Mouse (Mus musculus) urinary bladder, postnatal 10 days (tissue): ENCODE results near the gene Rpl36-ps4.
"Not testable (repeated sequence)": the region's sequence is repeated elsewhere in the genome, so short reads cannot be mapped to it uniquely, and the experiment has no call there.

Source experiments
- DNase-seq: peaks from one replicate; pipeline ENCODE4 v3.0.0; 2022; ENCODE audit warnings: low spot score

Rpl36-ps4 gene

DNA sequence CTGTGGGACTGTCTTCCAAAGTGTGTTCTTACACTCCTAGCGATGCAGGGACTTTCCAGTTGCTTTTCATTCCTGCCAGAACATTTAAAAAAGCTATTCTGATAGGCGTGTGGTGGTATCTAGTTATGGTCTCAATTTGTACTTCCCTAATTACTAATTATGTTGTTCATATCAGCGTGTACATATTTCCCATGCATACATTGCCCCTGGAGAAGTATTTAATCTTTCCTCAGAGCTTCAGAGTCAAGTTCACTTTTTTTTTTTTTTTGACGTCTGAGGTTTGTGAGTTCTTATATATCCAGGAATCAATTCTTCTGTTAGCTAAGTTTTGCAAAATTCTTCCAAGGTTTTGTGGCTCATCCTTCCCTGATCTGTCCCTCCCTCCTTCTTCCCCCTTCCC lies 15.4 kb downstream of the Rpl36-ps4 start:
- no peak for DNase-seq

DNA sequence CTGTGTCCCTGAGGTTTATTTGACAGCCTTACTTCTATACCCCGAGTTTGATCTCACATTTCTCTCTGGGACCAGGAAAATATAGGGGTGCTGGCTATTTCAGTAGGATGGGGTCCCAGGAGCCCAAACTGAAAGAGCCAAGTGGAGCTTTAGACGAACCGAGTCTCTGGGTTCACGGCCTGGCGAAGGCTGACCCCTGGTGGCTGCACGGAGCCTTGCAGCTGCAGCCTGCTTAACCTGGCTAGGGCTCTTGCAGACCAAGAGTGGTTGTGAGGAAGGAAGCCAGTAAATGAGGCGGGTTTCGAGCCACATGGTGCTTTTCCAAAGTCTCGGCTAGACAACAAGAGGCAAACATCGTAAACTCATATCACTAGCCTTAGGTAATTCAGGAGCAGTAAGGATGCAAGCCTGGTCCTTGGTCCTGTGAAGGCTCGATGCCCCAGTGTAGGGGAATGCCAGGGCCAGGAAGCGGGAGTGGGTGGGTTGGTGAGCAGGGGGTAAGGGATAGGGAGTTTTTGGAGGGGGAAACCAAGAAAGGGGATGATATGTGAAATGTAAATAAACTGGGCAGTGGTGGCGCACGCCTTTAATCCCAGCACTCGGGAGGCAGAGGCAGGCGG lies 28.3 kb downstream of the Rpl36-ps4 start:
- peak; percentile 50 for DNase-seq

DNA sequence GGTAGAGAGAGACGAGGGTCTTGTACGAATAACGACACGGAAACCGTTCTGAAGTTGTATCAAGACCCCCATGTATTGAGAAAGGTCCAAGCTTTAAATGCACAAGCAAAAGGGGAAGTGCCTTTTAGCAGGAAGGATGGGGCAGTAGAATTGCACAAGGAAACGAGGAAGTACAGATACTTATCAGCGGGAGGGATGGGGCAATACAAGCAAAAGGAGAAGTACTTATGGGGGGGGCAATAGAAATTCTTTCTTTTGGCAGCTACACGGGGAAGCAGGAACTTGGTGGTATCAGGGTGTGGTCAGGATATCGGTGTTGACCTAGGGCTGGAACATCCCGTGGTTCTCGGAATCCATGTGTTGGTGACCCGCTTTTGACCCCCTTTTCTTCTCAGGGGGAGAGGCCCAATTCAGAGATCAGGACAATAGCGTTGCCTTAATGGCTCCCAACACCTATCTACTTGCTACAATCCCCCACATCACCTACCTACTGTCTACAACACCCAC lies 33.9 kb downstream of the Rpl36-ps4 start:
- not testable (repeated sequence) for DNase-seq

DNA sequence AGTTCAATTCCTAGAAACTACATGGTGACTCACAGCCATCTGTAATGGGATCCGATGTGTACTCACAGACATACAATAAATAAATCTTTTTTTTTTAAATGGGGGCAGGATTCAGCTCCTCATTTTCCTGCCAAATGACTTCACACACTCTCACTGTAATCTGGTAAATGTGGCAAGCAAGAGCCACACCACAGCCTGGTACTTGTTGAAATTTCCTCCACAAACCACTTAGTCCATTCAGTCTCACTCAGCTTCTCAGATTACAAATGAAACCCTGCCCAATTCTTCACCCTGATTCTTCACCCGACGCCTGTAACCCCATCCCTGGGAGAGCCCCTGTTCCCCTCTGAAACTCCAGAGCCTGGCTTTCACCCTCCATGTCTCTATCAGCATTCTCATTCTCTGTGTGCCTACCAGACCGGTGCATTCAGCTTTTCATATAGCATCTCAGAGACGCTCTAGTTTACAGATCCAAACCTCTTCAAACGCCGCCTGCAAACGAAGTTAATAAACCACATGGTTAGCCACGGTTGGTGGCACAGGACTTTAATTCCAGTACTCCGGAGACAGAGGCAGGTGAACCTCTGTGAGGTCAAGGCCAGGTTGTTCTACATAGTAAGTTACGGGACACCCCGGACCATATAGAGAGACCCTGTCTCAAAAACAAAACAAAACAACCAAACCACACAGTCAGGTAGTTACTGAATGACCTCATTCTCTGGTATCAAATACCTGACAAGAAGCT lies 36.5 kb downstream of the Rpl36-ps4 start:
- DNase-seq = no peak

DNA sequence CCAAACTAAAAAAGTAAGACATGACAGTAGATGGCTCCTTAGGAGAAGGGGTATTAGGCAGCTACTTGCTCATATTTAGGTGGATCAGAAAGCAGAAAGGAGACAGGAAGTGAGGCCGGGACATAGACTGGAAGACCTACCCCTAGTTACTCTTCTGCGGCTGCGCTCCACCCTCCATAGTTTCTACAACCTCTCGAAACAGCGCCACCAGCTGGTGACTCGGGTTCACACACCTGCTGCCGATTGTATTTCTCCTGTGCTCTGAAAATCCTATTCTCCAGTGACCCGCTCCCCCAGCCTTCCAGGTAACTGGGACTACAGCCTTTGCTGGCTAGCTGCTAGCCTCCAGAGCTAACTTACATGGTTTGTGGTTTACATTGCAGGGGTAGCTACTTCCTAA lies 37.5 kb downstream of the Rpl36-ps4 start:
- no peak for DNase-seq

DNA sequence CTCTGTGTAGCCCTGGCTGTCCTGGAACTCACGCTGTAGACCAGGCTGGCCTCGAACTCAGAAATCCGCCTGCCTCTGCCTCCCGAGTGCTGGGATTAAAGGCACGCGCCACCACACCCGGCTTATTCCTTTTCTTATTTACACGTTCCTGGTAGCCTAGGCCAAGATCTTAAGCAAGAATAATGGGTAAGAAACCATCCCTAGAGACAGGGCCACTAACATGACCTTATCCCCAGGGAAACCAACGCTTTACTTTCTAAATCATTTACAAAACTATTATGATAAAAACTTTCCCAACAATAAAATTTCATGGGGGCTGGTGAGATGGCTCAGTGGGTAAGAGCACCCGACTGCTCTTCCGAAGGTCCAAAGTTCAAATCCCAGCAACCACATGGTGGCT lies 38.6 kb downstream of the Rpl36-ps4 start:
- DNase-seq = not testable (repeated sequence)

DNA sequence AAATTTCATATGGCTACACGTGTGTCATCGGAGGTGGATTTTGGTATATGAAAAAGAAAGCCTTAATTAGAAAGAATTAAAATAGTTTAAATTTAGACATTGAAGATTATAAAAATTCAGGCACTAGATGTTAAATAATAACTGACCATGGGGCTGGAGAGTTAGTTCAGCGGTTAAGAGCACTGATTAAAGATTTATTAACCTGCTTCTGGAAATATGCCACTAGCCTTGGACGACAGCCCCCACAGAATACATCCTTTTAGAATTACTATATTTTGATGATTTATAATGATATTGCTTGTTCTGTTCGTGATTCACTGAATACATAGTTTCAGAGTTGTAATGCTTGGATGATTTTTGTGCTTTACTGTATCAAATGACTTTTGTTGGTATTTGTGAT lies 39.2 kb downstream of the Rpl36-ps4 start:
- DNase-seq = not testable (repeated sequence)

DNA sequence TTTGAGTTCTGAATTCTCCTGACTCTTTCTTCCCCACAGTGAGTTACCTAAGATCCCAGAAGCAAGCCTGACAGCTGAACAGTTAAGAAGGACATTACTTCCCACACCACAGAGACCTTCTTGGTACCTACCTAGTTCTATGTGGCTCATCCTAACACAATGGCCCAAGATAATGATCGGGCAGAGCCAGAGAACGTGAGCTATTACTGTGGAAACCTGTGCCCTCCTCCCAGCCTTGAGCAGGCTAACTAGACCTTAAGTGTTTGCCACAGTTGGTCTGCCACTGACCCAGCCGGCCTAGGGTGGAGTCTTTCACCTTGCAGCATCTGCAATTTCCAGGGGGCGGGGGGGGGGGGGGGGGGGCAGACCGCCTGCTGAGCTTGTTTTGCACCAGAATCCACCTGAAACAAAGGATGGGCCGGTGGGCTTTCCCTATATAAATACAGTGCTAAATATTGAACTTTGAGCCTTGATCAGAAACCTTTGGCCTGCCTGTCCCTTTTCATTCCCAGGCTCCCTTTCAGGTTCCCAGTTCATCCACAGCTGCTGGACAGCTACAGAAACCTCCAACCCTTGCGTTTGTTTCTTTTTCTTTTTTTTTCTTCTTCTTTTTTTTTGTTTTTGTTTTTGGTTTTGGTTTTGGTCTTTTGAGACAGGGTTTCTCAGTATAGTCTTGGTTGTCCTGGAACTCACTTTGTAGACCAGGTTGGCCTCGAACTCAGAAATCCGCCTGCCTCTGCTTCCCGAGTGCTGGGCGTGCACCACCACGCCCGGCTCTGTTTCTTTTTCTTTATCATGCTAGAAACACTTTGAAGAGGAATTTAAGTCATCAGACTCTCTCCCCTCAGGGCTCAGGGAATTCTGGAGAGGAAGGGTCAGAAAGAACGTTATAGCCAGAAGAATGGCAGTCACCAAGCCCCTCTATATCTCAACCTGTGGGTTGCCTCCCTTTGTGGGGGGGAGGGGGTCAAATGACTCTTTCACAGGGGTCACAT lies 42.6 kb downstream of the Rpl36-ps4 start:
- DNase-seq = no peak

DNA sequence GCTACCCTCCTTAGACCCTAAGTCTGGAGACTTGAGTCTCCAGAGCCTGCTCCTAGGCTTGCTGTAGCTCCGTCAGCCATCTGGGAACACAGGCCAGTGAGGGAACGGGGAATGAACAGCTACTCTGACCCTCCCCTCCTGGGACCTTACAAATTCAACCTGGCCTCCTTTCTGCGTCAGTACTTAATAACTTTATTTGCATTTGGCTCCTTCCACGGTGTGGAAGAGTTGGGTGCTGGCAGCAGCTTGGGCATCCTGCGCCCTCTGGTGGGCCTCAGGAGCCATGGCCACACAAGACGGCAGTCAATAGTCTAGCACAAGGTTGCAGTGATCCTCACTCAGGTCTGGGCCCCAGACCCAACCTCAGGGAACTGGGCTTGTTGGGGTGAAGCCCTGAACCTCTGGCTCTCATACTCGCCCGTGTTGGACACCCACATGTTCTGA lies 47.7 kb downstream of the Rpl36-ps4 start:
- not testable (repeated sequence) for DNase-seq
